Mouse (Mus musculus) forebrain, embryonic 16.5 days (tissue): ENCODE data around the gene Crhr1. TPM values are rescaled to one million over a fixed set of nuclear protein-coding genes. Genes with fewer than 3 reads are reported as not detected.

ENCODE experiments used
- ATAC-seq: fragments of 200-750 bp; cut with Nextera tagmentation; 2 replicates; pipeline ENCODE4 v1.8.0; 2017; ENCODE audit warnings: mild to moderate bottlenecking, moderate library complexity
- H3K27ac ChIP-seq: fragments of 300-500 bp; sonication (generic); 2 replicates; pipeline ENCODE4 v1.5.1; 2014; ENCODE audit warnings: low read length, control low read depth
- H3K27me3 ChIP-seq: fragments of 300-500 bp; sonication (generic); replicated peaks from 2 replicates; pipeline ENCODE4 v1.6.1; 2014; ENCODE audit warnings: low read length; ENCODE audit not compliant: control insufficient read depth, insufficient read depth
- H3K36me3 ChIP-seq: fragments of 300-500 bp; sonication (generic); 2 replicates; pipeline ENCODE4 v1.6.1; 2014; ENCODE audit not compliant: control insufficient read depth, insufficient read depth
- H3K4me1 ChIP-seq: fragments of 300-500 bp; sonication (generic); replicated peaks from 2 replicates; pipeline ENCODE4 v1.6.1; 2014; ENCODE audit warnings: low read length; ENCODE audit not compliant: control insufficient read depth, insufficient read depth
- H3K4me2 ChIP-seq: fragments of 300-500 bp; sonication (generic); 2 replicates; pipeline ENCODE4 v1.6.1; 2014; ENCODE audit warnings: mild to moderate bottlenecking, low read length, control low read depth
- H3K4me3 ChIP-seq: fragments of 300-500 bp; sonication (generic); replicated peaks from 2 replicates; pipeline ENCODE4 v1.5.1; 2014; ENCODE audit warnings: mild to moderate bottlenecking, low read length, control low read depth
- H3K9ac ChIP-seq: fragments of 300-500 bp; sonication (generic); replicated peaks from 2 replicates; pipeline ENCODE4 v1.6.1; 2014; ENCODE audit warnings: low read depth, low read length, control low read depth
- H3K9me3 ChIP-seq: fragments of 300-500 bp; sonication (generic); 2 replicates; pipeline ENCODE4 v1.6.1; 2016; ENCODE audit warnings: low read length; ENCODE audit not compliant: control insufficient read depth
- WGBS: fragments of 180-500 bp; shearing (Covaris S2); extraction: QIAGEN DNeasy Blood & Tissue Kit; methylation state at CpG from one replicate; pipeline ENCODE4 v1.1.7; 2014; 5-methylcytosine and 5-hydroxymethylcytosine counted together
- polyA plus RNA-seq: library from polyadenylated mRNA; unstranded; fragments of >200 nt; fragmentation: Nextera tagmentation; extraction: Ambion mirVana; gene quantifications from 2 replicates; pipeline ENCODE4 v1.2.1, GENCODE M21; 2015

The Crhr1 gene
- polyA plus RNA-seq, 1 experiment from 2014 or later, result 6.3 TPM

DNA sequence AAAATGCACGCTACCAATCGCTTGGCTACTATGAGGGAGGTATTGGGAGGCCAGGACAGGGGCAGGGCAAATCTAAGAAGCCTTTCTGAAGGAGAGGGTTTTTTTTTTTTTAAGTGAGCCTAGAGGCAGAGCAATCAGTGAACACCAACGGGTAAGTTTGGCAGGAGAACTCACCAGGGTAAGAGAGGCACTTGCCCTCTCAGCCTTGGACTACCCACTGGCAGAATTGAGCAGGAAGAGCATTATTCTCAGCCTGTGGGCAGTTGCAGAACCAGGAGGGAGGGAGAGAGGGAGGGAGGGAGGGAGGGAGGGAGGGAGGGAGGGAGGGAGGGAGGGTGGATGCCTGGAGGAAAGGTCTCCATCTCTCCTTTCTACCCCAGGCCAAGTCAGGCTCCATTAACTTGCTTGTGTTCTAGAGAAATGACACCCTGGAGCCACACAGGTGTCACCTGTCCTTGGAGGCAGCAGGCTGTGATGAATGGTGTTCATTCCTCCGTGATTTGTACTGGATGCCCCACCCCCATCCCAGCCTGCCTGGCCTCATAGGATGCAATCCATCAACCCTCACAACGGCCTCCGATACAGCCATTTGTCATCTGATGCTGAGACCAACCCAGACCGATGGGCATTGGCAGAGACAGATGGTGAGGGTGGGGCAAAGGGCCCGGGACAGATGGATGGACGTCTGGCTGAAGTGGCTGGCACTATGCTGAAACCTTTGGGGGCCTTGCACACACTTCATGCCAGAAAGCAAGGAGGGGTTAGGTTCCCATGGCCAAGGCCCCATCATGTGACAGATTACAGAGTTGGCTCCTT lies 22.4 kb downstream of the Crhr1 start:
- no peak for ATAC-seq
- H3K4me2 ChIP-seq, result no peak overlapping the region
- no peaks in the 10 kb centered on the region for H3K27me3 ChIP-seq
- no peak overlapping the region for H3K27ac ChIP-seq
- H3K4me1 ChIP-seq, result peaks cover 14% of the 10 kb centered on the region
- no peaks in the 10 kb centered on the region for H3K36me3 ChIP-seq
- WGBS, result 55% methylated on average over 9 of the region's 9 CpGs
- H3K4me3 ChIP-seq, result no peak overlapping the region
- H3K9ac ChIP-seq, result no peak overlapping the region
- H3K9me3 ChIP-seq, result no peaks in the 10 kb centered on the region

DNA sequence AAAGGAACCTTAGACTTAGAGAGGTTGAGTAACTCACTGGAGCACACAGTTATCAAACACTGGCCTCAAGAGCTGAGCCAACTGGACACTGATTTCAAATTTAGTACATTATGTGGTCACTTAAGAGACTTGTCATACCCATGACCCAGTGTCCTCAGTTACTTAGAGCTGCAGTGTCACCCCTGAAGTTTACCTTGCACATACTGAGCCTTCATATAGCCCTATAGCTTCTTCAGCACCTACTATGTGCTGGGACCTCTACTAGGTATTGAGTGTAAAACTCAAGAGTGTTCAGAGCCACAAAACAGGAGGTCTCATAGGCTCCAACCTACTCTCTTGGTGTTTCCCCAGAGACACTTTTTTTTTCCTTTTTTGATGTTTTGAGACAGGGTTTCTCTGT lies 23.2 kb downstream of the Crhr1 start:
- ATAC-seq, result no peak
- Histone ChIP-seq H3K27ac (no peak overlapping the region), H3K9me3 (no peaks in the 10 kb centered on the region), H3K36me3 (no peaks in the 10 kb centered on the region), H3K4me1 (peaks cover 14% of the 10 kb centered on the region), H3K27me3 (no peaks in the 10 kb centered on the region), H3K9ac (no peak overlapping the region), H3K4me2 (no peak overlapping the region), H3K4me3 (no peak overlapping the region)

DNA sequence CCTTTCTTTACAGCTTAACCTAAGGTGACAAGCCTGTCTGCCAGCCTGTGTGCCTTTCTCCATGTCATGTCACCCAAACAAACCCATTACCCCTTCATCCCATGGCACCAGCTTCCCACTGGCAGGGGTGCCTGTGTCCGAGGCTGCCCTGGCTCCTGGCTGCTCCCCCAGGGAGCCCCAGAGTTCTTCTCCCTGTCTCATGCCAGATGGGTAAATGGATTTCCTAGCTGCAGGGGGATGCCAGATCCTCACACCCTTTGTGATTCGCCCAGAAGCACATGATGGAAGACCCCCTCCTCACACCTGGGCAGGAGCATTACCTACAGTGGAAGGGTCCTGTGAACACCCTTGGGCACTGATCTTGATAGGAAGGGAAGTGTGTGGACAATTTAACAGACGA lies 23.7 kb downstream of the Crhr1 start:
- Histone ChIP-seq H3K36me3 (no peaks in the 10 kb centered on the region), H3K4me3 (no peak overlapping the region), H3K4me2 (no peak overlapping the region), H3K27me3 (no peaks in the 10 kb centered on the region), H3K9me3 (no peaks in the 10 kb centered on the region), H3K9ac (no peak overlapping the region), H3K4me1 (peaks cover 14% of the 10 kb centered on the region), H3K27ac (no peak overlapping the region)
- ATAC-seq, result no peak
- 64% methylated on average over 3 of the region's 3 CpGs for WGBS

DNA sequence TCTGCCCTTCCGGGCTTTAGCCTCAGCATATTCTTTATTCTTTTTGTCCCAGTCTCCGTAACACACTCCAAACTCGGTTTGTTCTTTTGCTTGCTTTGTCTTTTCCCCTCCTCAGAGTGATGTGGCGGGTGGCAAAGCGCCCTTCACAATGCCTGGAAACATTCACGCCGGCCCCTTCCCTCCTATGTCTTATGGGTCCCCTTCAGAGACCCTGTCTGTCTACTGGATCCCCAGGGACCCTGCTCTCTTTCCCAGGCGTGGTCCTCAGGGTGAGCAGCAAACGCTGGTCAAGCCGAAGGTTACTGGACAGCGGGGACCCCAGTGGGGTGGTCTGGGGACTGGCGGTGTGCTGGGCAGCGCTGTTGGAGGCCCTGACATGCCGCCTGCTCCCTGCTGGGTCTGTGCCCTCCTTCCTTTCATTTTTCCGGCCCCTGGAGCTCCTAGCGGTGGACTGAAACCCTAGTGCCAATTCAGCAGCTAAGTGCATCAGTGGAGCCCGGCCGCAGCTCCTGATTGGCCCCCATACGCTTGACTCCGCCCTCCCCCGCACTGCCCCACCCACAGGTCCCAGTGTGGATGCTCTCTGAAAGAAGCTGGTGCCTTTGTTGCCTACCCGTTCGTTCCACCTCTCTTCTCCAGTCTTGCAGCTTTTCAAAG lies 25.1 kb downstream of the Crhr1 start:
- WGBS, result 2% methylated on average over 23 of the region's 23 CpGs

DNA sequence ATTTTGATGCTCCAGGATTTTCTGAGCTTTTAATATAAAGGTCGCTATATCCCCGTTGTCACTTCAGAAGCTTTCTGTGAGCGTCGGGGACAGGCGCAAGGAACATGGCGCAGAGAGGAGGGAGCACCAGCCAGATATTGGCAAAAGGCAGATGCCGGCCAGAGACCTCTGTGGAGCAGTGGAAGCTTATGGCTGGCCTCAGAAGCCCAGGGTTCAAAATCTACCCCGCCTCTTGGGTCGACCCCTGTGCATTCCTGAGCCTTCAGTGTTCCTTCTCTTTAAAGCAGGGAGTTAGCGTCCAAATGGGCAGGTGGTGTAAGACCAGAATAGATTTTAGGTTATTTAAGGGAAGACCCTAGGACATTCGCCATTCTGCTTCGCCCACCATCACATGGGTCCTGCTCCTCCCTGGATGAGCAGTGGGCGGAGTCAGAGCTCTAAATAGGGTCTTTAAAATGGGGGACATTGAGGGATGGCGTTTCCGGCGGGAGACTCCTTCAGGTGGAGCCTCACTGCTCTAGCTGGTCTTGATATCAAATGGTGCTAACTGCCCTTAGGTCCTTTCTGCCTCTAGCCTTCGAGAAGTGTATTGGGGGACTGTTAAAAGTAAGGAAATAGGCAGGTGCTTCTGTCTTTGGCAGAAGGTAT lies 25.7 kb downstream of the Crhr1 start:
- Histone ChIP-seq H3K9ac (peak overlapping the region; percentile 68), H3K9me3 (no peaks in the 10 kb centered on the region), H3K4me2 (peak overlapping the region; percentile 90), H3K4me3 (peak overlapping the region; percentile 59), H3K36me3 (no peaks in the 10 kb centered on the region), H3K27me3 (no peaks in the 10 kb centered on the region), H3K4me1 (peaks cover 14% of the 10 kb centered on the region), H3K27ac (peak overlapping the region; percentile 88)
- ATAC-seq, result peak; percentile 43
- 4% methylated on average over 17 of the region's 17 CpGs for WGBS

More for the DNA sequence above, 25.1 kb downstream of the Crhr1 start:
- peak; percentile 99 for ATAC-seq
- Histone ChIP-seq H3K27me3 (no peaks in the 10 kb centered on the region), H3K27ac (peak overlapping the region; percentile 88), H3K9me3 (no peaks in the 10 kb centered on the region), H3K4me1 (peaks cover 14% of the 10 kb centered on the region), H3K4me2 (peak overlapping the region; percentile 90), H3K9ac (peak overlapping the region; percentile 80), H3K36me3 (no peaks in the 10 kb centered on the region), H3K4me3 (peak overlapping the region; percentile 59)

DNA sequence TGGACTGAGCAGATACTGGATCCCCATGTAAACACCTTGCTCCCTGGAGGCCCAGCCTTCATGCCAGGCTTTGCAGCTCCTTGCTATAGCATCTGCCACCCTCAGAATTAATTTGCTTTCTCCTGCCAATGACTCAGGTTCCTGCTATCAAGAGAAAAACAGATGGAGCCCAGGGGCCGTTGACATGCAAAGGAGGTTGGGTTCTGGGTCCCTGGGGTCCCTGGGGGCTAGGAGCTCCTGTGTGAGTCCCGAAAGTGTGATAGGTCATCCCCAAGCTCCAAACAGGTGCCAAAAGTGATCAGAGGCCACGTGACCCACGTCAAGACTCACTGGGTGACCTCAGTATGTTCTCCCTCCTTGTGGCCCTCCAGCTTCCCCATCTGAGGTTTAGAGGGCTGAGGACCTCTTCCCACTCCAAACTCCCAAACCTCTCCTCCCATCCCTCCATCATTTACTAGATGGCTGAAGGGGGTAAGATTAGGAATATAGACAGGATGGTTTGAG lies 27.2 kb downstream of the Crhr1 start:
- no peak for ATAC-seq
- no peaks in the 10 kb centered on the region for H3K36me3 ChIP-seq
- H3K27me3 ChIP-seq, result no peaks in the 10 kb centered on the region
- peaks cover 14% of the 10 kb centered on the region for H3K4me1 ChIP-seq
- 91% methylated on average over 4 of the region's 4 CpGs for WGBS
- H3K4me2 ChIP-seq, result no peak overlapping the region
- no peaks in the 10 kb centered on the region for H3K9me3 ChIP-seq
- no peak overlapping the region for H3K27ac ChIP-seq
- no peak overlapping the region for H3K9ac ChIP-seq
- no peak overlapping the region for H3K4me3 ChIP-seq

DNA sequence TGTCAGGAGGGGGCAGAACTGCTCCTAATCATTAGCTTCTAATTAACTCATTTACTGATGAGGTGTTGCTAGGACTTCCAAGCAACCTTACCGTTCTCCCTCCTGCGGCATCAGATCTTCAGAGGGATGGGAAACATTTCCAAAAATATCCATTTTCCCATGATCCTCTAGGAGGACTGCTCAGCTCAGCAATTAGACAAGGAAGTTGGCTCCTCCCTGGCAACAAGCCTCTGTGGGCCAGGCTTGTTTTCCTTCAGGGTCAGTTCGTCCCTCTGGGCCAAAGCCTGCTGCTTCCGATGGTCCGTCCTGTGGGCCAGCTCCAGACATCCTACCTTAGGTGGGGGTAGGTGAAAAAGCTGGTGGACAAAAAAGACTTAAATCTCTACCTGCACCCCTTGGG lies 28.5 kb downstream of the Crhr1 start:
- no peaks in the 10 kb centered on the region for H3K36me3 ChIP-seq
- WGBS, result 70% methylated on average over 5 of the region's 5 CpGs
- H3K4me1 ChIP-seq, result peaks cover 14% of the 10 kb centered on the region
- no peak overlapping the region for H3K9ac ChIP-seq
- no peak overlapping the region for H3K4me2 ChIP-seq
- no peak overlapping the region for H3K4me3 ChIP-seq
- no peaks in the 10 kb centered on the region for H3K9me3 ChIP-seq
- no peaks in the 10 kb centered on the region for H3K27me3 ChIP-seq
- no peak for ATAC-seq
- H3K27ac ChIP-seq, result no peak overlapping the region

DNA sequence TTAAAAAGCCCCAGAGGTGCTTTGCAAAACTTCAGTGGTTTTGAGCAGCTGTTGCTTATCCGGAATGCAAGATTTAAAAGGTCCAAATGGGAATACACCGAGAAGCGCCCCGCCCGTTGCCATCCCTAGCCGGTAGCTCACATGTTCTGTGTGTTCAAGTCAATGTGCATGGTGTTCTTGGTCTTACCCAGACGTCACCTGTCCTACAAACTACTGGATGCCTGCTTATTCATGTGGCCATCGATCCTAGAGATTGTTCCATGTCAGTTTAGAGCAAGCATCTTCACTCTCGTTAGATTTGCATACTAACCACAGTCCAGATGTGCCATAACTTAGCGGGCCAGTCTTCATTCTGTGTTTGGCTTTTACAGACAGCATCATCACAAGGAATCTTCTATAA lies 31.6 kb downstream of the Crhr1 start:
- Histone ChIP-seq H3K4me3 (no peak overlapping the region), H3K9ac (no peak overlapping the region), H3K4me2 (no peak overlapping the region), H3K27ac (no peak overlapping the region), H3K4me1 (no peaks in the 10 kb centered on the region), H3K27me3 (no peaks in the 10 kb centered on the region), H3K9me3 (no peaks in the 10 kb centered on the region), H3K36me3 (no peaks in the 10 kb centered on the region)
- ATAC-seq, result no peak
- 95% methylated on average over 10 of the region's 10 CpGs for WGBS

DNA sequence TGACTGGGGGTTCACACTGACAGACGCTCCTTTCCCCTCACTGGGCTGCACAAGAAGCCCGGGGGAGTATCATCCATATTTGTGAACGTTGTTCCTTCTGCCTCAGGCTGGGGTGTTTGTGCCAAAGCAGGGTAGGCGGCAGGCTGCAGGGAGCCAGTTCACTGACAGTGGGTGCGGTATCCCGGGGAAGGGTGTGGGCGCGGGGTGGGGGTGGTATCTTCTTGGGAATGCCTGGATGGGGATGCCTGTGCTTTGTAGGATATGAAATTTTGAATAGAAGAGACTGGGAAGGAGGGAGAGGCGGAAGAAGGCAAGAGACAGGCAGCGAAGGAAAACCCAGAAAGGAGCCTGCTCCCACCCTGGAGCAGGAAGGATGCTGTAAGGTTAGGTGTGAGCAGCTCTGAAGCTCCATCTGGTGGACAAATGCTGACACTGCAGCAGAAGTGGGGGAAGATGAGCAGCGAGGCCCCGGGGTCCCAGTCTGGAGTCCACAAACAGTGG lies 38.7 kb downstream of the Crhr1 start:
- peak; percentile 85 for ATAC-seq
- Histone ChIP-seq H3K4me3 (peak overlapping the region; percentile 21; the same call in 1 of the 2 replicates), H3K27ac (no peak overlapping the region; the same call in 1 of the 2 replicates), H3K27me3 (no peaks in the 10 kb centered on the region; the same call in 1 of the 2 replicates), H3K9ac (peak overlapping the region; percentile 52), H3K9me3 (no peaks in the 10 kb centered on the region), H3K4me1 (peaks cover 5% of the 10 kb centered on the region), H3K36me3 (no peaks in the 10 kb centered on the region), H3K4me2 (peak overlapping the region; percentile 43)
- WGBS, result 26% methylated on average over 12 of the region's 12 CpGs
